Mouse (Mus musculus) forebrain, embryonic 16.5 days (tissue): ENCODE data around the gene Atp13a3. TPM values are rescaled to one million over a fixed set of nuclear protein-coding genes. Genes with fewer than 3 reads are reported as not detected.

Experiments used
- ATAC-seq: fragments of 200-750 bp; cut with Nextera tagmentation; 2 replicates; pipeline ENCODE4 v1.8.0; 2017; ENCODE audit warnings: mild to moderate bottlenecking, moderate library complexity
- H3K27ac ChIP-seq: fragments of 300-500 bp; sonication (generic); 2 replicates; pipeline ENCODE4 v1.5.1; 2014; ENCODE audit warnings: low read length, control low read depth
- H3K27me3 ChIP-seq: fragments of 300-500 bp; sonication (generic); replicated peaks from 2 replicates; pipeline ENCODE4 v1.6.1; 2014; ENCODE audit warnings: low read length; ENCODE audit not compliant: control insufficient read depth, insufficient read depth
- H3K36me3 ChIP-seq: fragments of 300-500 bp; sonication (generic); 2 replicates; pipeline ENCODE4 v1.6.1; 2014; ENCODE audit not compliant: control insufficient read depth, insufficient read depth
- H3K4me1 ChIP-seq: fragments of 300-500 bp; sonication (generic); replicated peaks from 2 replicates; pipeline ENCODE4 v1.6.1; 2014; ENCODE audit warnings: low read length; ENCODE audit not compliant: control insufficient read depth, insufficient read depth
- H3K4me2 ChIP-seq: fragments of 300-500 bp; sonication (generic); 2 replicates; pipeline ENCODE4 v1.6.1; 2014; ENCODE audit warnings: mild to moderate bottlenecking, low read length, control low read depth
- H3K4me3 ChIP-seq: fragments of 300-500 bp; sonication (generic); replicated peaks from 2 replicates; pipeline ENCODE4 v1.5.1; 2014; ENCODE audit warnings: mild to moderate bottlenecking, low read length, control low read depth
- H3K9ac ChIP-seq: fragments of 300-500 bp; sonication (generic); replicated peaks from 2 replicates; pipeline ENCODE4 v1.6.1; 2014; ENCODE audit warnings: low read depth, low read length, control low read depth
- H3K9me3 ChIP-seq: fragments of 300-500 bp; sonication (generic); 2 replicates; pipeline ENCODE4 v1.6.1; 2016; ENCODE audit warnings: low read length; ENCODE audit not compliant: control insufficient read depth
- WGBS: fragments of 180-500 bp; shearing (Covaris S2); extraction: QIAGEN DNeasy Blood & Tissue Kit; methylation state at CpG from one replicate; pipeline ENCODE4 v1.1.7; 2014; 5-methylcytosine and 5-hydroxymethylcytosine counted together
- polyA plus RNA-seq: library from polyadenylated mRNA; unstranded; fragments of >200 nt; fragmentation: Nextera tagmentation; extraction: Ambion mirVana; gene quantifications from 2 replicates; pipeline ENCODE4 v1.2.1, GENCODE M21; 2015

The Atp13a3 gene
- polyA plus RNA-seq, 1 experiment from 2014 or later = 9.6 TPM

GRCm38 (mm10) chr16:30310171-30310515 is 95.6 kb downstream of the Atp13a3 start:
- peaks cover 18% of the 10 kb centered on the region for H3K4me1 ChIP-seq
- H3K27me3 ChIP-seq = peaks cover 38% of the 10 kb centered on the region
- no peak overlapping the region for H3K9ac ChIP-seq
- H3K36me3 ChIP-seq = no peaks in the 10 kb centered on the region
- no peaks in the 10 kb centered on the region for H3K9me3 ChIP-seq
- H3K4me3 ChIP-seq = no peak overlapping the region
- ATAC-seq = no peak
- H3K27ac ChIP-seq = no peak overlapping the region
- H3K4me2 ChIP-seq = no peak overlapping the region
- 56% methylated on average over 8 of the region's 8 CpGs for WGBS

- peak overlapping the region; percentile 71 for H3K9ac ChIP-seq
- H3K27me3 ChIP-seq = peaks cover 38% of the 10 kb centered on the region
- H3K4me2 ChIP-seq = peak overlapping the region; percentile 98
- H3K36me3 ChIP-seq = no peaks in the 10 kb centered on the region
- peak overlapping the region; percentile 72 for H3K4me3 ChIP-seq
- H3K4me1 ChIP-seq = peaks cover 18% of the 10 kb centered on the region
- no peak for ATAC-seq
- no peak overlapping the region for H3K27ac ChIP-seq
- no peaks in the 10 kb centered on the region for H3K9me3 ChIP-seq
- WGBS = 4% methylated on average over 34 of the region's 34 CpGs
Measured at GRCm38 (mm10) chr16:30309395-30310170, 96.2 kb downstream of the Atp13a3 start.

GRCm38 (mm10) chr16:30308616-30309394 is 97.0 kb downstream of the Atp13a3 start:
- peak; percentile 80 for ATAC-seq
- H3K27ac ChIP-seq = no peak overlapping the region
- WGBS = under 1% methylated on average over 72 of the region's 72 CpGs

GRCm38 (mm10) chr16:30307961-30308615 is 97.7 kb downstream of the Atp13a3 start:
- 15% methylated on average over 29 of the region's 29 CpGs for WGBS
- H3K4me1 ChIP-seq = peaks cover 18% of the 10 kb centered on the region
- ATAC-seq = peak; percentile 39
- H3K27ac ChIP-seq = no peak overlapping the region
- H3K4me3 ChIP-seq = peak overlapping the region; percentile 72
- peaks cover 38% of the 10 kb centered on the region for H3K27me3 ChIP-seq
- no peaks in the 10 kb centered on the region for H3K36me3 ChIP-seq
- peak overlapping the region; percentile 71 for H3K9ac ChIP-seq
- H3K4me2 ChIP-seq = peak overlapping the region; percentile 98
- no peaks in the 10 kb centered on the region for H3K9me3 ChIP-seq

More at GRCm38 (mm10) chr16:30308616-30309394, 97.0 kb downstream of the Atp13a3 start:
- Histone ChIP-seq H3K36me3 (no peaks in the 10 kb centered on the region), H3K9ac (peak overlapping the region; percentile 71), H3K4me1 (peaks cover 18% of the 10 kb centered on the region), H3K9me3 (no peaks in the 10 kb centered on the region), H3K4me3 (peak overlapping the region; percentile 72), H3K27me3 (peaks cover 38% of the 10 kb centered on the region), H3K4me2 (peak overlapping the region; percentile 98)

- no peaks in the 10 kb centered on the region for H3K36me3 ChIP-seq
- ATAC-seq = no peak
- 52% methylated on average over 12 of the region's 12 CpGs for WGBS
- H3K27me3 ChIP-seq = peaks cover 38% of the 10 kb centered on the region
- H3K9me3 ChIP-seq = no peaks in the 10 kb centered on the region
- H3K4me3 ChIP-seq = no peak overlapping the region
- no peak overlapping the region for H3K9ac ChIP-seq
- no peak overlapping the region for H3K4me2 ChIP-seq
- peaks cover 18% of the 10 kb centered on the region for H3K4me1 ChIP-seq
- H3K27ac ChIP-seq = no peak overlapping the region
Measured at GRCm38 (mm10) chr16:30307306-30307705, 98.5 kb downstream of the Atp13a3 start.

GRCm38 (mm10) chr16:30306102-30306501 is 99.7 kb downstream of the Atp13a3 start:
- WGBS = 97% methylated on average over 4 of the region's 4 CpGs
- H3K4me3 ChIP-seq = no peak overlapping the region
- no peak overlapping the region for H3K4me2 ChIP-seq
- ATAC-seq = no peak
- H3K27me3 ChIP-seq = peaks cover 34% of the 10 kb centered on the region
- H3K9me3 ChIP-seq = no peaks in the 10 kb centered on the region
- no peak overlapping the region for H3K9ac ChIP-seq
- no peak overlapping the region for H3K27ac ChIP-seq
- H3K36me3 ChIP-seq = no peaks in the 10 kb centered on the region
- H3K4me1 ChIP-seq = peaks cover 18% of the 10 kb centered on the region

GRCm38 (mm10) chr16:30304236-30304635 is 101.5 kb downstream of the Atp13a3 start:
- H3K4me2 ChIP-seq = no peak overlapping the region
- H3K4me3 ChIP-seq = no peak overlapping the region

GRCm38 (mm10) chr16:30303411-30303810 is 102.4 kb downstream of the Atp13a3 start:
- Histone ChIP-seq H3K27me3 (peaks cover 16% of the 10 kb centered on the region), H3K4me1 (peaks cover 5% of the 10 kb centered on the region), H3K9me3 (no peaks in the 10 kb centered on the region), H3K9ac (no peak overlapping the region), H3K27ac (no peak overlapping the region), H3K4me2 (no peak overlapping the region), H3K4me3 (no peak overlapping the region), H3K36me3 (no peaks in the 10 kb centered on the region)
- ATAC-seq = no peak
- 66% methylated on average over 2 of the region's 2 CpGs for WGBS

More at GRCm38 (mm10) chr16:30304236-30304635, 101.5 kb downstream of the Atp13a3 start:
- no peak overlapping the region for H3K9ac ChIP-seq
- no peak for ATAC-seq
- H3K27ac ChIP-seq = no peak overlapping the region
- H3K27me3 ChIP-seq = peaks cover 20% of the 10 kb centered on the region
- H3K9me3 ChIP-seq = no peaks in the 10 kb centered on the region
- WGBS = 88% methylated on average over 5 of the region's 5 CpGs
- H3K36me3 ChIP-seq = no peaks in the 10 kb centered on the region
- H3K4me1 ChIP-seq = peaks cover 13% of the 10 kb centered on the region

GRCm38 (mm10) chr16:30302686-30303085 is 103.1 kb downstream of the Atp13a3 start:
- no peak for ATAC-seq
- Histone ChIP-seq H3K36me3 (no peaks in the 10 kb centered on the region), H3K4me3 (no peak overlapping the region), H3K9ac (no peak overlapping the region), H3K27me3 (peaks cover 9% of the 10 kb centered on the region), H3K4me2 (no peak overlapping the region), H3K4me1 (no peaks in the 10 kb centered on the region), H3K9me3 (no peaks in the 10 kb centered on the region), H3K27ac (no peak overlapping the region)
- WGBS = 89% methylated on average over 6 of the region's 6 CpGs
